Mouse (Mus musculus) liver (tissue): ENCODE data around the gene Csf2rb.
"Not testable (repeated sequence)": the region's sequence is repeated elsewhere in the genome, so short reads cannot be mapped to it uniquely, and the experiment has no call there.

Experiments used
- DNase-seq: peaks from one replicate; pipeline ENCODE4 v3.0.0-alpha.2; 2020; ENCODE audit warnings: mixed read lengths

The Csf2rb gene

DNA sequence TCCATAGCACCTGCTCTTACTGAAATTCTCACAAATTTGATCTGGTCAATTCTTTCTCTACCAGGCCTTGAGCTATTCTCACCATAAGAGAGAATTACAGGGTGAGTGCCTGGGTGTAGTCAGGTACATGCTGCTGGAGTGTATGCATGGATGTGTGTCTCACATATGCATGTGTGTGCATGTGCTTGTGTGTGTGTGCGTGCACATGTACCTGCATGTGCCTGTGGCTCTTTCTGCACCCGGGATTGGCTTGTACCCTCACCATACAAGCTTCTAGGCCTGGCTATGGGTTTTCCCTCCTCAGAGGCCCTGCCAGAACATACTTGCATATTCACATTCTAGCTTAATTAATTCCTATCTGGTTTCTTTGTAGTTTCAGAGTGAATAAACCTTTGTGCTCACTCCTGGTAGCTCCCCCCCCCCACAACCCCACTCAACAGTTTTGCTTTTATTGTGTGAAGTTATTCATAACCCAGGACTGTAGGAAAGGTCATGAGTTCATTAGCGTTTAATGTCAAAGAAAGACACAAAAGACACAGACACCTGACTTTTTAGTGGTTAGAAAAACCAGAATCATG lies 3.1 kb downstream of the Csf2rb start:
- DNase-seq = no peak

DNA sequence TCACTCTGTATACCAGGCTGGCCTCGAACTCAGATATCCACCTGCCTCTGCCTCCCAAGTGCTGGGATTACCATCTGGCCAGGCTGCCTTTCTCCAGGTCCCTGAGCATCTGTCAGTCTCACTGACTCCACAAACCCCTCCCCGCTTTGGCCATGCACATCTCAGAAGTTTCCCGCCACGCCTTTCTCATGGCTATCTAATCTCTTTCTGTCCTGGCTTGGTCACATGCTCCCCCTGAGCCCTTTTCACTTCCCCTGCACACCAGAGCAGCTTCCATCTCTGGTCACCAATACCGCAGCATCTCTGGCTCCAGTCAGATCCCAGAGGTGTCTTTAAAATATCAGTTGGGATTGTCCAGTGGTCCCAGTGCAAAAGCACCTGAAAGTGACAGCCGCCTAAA lies 4.4 kb downstream of the Csf2rb start:
- peak; percentile 26 for DNase-seq

DNA sequence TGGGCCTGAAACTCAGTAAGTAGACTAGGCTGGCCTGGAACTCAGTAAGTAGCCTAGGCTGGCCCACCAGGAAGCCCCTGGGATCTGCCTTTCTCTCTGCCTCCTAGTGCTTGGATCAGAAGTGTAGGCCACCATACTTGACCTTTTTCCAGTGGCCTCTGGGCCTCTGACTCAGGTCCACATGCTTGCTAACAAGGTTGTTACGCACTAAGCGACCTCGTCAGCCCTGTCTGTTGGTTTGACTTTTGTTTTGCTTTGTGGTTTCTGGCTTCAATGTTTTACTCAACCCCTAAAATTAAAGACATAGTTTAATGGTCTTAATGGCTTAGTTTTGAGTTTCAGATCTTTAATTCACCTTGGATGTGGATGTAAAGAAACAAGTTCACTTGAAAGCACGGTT lies 5.2 kb downstream of the Csf2rb start:
- no peak for DNase-seq

DNA sequence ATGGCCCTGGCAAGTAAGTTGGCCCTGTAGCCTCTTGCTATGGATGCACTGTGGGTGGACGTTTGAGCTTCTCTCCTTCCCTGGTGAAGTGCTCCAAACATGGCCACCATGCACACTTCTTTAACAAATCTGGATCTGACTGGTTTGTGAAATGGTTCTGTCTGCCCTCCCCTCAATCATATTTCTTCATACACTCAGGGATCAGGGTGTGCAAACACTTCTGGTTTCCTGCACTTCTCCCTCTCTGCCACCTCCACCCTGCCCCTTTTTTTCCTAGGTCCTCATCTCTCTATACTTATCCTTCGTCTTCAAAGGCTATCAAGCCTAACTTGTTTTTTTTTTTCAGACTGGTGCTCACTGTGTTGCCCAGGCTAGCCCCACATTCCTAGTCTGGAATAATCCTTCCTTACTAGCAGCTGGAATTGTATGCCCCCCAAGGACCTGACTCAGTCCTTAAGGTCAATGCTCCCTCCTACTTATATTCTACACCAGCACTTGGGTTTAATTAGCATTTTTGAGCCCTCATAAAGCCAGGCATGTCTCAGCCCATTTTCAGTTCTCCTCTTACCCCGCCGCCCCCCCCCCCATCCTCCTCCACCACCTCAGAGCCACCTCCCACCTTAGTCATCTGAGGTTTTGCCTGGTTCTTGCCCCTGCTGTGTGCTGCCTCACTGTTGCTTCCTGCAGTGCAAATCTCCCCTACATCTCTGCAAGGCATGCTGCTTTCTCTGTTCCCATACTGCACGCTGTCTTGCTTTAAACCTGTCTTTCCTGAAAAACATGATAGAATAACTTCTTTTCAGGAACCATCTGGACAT lies 6.2 kb downstream of the Csf2rb start:
- no peak for DNase-seq

DNA sequence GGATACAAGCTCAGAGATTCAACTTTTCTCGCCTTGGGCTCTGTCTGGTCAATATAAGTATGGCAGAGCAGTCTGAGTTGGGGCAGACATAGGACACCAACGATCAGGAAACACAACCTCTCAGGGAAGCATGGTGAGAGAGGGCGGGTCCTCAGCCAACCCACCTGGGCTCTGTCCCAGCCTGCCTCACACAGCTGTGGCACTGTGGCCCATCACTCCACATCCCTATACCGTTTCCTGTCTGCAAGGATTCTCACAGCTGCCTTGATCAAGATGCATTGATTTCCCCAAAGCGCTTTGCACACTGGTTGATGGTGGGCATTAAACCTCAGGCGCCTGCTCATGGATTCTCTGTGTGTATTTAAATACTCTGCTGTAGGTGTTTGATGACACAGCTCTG lies 7.4 kb downstream of the Csf2rb start:
- DNase-seq = no peak

DNA sequence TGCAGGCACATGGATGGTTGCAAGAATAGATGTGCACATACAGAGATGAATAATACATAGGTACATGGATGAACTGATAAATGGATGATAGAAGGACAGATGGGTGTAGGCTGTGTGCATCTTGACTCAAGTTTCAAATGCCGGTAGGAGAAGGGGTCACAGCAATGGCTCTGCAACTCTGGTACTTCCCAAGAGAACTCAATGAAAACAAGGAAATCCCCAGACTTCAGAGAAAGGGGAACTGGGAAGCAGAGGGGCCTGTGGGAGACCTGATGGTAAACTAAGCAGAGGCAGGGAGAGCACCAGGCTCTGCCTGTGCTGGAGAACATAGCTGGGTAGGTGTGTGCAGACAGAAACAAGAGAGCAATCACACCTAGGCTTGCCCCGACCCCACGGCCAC lies 8.8 kb downstream of the Csf2rb start:
- no peak for DNase-seq

DNA sequence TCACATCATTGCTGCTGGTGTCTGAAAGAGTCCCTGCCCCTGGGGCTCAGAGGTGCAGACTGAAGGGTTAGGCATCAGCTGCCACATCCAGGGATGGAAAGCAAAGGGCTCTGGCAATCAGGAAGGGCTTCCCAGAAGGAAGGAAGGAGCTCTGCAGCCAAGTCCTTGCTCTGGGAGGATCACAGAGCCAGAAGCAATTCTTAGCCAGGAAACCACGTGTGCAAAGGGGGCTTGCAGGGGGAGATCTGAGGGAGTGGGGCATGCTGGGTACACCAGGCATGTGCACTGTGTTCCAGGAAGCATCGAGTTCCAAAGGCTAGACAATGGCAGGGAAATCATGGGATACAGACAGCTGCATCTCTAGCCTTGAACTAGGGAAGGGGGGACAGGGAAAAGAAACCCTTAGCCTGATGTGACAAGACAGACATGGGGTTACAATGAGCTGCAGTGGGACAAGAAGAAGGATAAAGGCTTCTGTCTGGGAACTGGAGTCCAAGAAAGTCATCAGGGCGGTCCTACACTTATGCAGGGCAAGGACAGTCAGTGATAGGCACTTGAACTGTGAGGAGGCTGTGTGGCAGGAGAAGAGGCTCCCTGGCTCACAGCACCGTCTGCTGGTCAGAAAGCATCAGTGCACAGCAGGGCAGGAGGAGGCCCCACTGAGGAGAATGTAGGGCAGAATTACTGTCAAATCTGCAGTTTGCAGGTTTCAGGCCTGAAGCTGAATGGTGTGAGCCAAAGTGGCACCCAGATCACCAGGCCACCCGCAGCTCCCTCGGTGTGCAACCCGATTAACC lies 14.3 kb downstream of the Csf2rb start:
- DNase-seq = peak; percentile 56

DNA sequence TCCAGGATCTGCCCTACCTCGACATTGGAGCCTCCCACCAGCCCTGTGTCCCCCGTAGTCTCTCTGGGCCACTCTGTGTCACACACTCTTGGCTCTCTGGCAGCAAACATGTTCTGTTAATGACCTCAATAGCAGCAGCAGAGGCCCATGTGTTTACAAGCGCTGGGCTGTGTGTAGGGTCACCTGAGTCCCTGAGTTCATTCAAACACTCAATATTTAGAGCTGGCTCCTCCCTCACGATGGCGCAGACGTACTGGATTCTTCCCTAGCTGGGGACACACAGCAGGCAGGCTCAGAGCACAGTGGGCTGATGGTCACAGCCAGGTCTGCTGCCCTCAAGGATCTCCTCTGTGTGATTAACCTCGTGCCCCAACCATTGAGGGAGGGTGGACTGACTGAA lies 15.4 kb downstream of the Csf2rb start:
- not testable (repeated sequence) for DNase-seq

DNA sequence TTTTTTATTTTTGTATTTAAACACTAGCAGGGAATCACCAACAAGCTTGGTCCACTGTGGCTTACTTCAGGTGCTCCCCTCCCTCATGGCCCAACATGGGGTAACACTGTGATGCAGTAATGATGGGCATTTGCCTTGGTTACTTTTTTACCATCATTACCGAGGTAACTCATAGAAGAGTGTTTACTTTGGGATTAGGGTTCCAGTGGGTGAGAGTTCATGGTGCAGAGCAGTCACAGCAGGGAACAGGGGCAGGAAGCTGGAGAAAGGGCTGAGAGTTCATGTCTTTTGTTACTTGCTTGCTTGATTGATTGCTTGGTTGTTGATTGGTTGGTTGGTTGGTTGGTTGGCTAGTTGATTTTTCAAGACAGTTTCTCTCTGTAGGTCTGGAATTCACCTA lies 18.1 kb downstream of the Csf2rb start:
- no peak for DNase-seq

DNA sequence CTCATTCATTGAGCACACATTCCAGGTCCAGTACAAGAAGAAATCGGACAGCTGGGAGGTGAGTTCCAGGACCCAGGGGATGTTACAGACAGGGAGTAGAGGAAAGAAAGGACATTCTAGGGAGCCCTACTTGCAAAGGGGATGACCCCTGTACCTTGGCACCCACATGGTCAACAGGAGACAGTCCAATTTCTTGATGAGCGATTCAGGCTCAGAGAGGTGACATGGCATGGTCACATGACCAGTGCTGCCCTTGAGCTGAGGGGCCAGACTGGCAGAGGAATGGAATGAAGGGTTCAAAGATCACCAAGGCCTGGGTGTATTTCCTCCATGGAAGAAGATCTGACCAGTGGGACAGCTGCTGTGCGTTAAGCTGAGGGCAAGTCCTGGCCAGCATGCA lies 19.0 kb downstream of the Csf2rb start:
- DNase-seq = no peak

DNA sequence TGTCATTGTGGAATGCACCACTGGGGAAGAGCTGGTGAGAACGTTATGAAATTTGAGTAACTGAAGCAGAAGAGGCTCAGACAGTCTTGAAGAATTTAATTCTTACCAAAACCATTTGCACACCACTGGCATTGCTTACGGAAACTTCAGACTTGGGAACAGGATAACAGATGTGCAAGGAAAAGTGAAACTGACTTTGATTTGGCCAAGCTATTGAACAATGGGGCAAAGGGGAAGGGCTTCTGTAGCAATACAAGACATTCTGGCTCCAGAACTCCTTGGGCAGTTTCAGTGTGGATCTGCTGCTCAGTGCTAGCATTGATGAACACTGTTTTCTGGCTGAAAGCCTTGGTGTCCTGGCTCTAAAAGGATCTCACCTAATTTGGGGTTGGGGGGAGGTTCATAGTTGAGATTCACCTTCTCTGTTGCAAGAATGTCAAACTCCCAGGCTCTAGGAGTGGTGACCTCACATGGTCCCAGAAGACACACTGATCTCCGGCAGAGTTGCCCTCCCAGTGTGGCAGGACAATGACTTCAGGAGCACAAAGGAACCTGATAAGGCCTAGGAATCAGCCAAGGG lies 26.1 kb downstream of the Csf2rb start:
- DNase-seq = no peak

DNA sequence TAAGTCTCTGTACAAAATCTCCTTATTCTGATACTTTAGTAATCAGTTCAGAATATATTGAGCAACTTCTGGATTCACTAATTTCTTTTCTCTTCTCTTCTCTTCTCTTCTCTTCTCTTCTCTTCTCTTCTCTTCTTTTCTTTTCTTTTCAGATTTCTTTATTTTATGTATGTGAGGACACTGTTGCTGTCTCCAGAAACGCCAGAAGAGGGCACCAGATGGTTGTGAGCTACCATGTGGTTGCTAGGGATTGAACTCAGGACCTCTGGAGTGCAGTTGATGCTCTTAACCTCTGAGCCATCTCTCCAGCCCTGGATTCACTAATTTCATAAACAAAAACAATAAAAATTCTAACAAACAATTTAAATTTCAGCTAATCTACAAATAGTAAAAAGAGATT lies 29.4 kb downstream of the Csf2rb start:
- DNase-seq = peak; percentile 38

DNA sequence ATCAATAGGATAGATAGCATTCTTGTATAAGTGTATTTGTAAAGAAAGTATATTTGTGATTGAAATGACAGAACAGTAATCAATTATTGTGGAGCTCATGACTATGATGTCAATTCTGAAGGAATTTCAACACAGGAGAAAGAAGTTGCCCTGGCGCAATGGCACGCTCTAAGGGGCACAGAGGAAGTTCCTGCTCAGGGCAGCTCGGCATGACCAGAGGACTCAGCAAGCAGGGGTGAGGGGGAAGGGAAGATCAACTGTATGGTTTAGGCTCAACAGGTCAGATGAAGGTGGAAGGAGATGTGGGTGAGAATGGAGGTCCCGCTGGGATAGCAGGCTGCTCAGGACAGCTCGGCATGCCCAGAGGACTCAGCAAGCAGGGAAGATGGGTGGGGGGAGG lies 30.0 kb downstream of the Csf2rb start:
- no peak for DNase-seq

DNA sequence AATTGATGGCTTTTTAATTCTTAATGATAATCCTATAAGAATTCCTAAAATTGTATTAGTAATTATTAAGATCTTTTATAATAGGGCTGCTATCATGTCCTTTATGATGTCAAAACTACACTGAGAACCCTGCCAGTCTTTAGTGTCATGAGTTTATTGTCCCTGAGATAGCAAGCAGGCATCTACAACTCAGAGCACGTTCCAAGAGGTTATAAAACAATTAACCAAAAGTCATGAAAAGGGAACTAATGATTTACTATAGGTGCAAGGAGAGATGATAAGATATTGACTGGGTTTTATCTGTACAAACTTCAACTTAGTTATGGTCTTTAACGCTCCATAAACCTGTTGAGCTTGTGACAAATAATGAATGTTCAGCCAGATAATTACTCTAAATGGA lies 40.4 kb downstream of the Csf2rb start:
- no peak for DNase-seq

DNA sequence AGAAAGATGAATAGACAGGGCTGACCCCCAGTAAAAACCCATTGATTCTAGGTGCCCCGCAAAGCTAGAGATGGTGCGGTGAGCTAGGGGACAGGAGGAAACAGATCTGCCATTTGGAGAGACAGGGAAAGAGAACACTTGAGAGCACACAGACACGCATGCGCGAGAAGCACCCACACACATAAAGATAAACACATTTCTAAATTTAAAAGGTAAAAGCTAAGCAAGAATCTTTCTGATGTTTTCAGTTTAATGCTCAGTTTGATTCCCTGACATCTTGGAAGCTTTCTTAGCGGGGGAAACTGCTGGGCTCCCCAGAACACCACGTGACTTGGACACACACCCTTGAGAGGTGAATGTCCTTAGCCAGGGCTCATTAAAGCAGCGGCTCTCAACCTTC lies 41.3 kb downstream of the Csf2rb start:
- DNase-seq = no peak

DNA sequence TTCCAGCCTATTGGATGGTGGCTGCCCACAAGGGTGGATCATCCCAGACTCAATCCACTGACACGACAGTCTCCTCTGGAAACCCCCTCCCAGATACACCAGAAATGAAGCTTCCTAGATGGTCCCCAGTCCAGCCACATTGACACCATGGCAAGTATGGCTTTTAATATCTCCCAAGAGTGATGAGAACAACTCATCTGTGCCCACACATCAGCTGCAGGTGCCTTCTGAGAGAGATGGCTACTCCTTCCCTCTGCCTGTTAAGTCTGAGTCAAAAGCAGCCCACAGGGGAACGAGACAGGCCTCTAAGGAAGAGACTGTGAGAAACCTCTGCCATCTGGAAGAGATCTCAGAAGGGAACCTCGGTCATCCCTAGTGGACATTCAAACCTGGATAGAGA lies 42.3 kb downstream of the Csf2rb start:
- DNase-seq = no peak

DNA sequence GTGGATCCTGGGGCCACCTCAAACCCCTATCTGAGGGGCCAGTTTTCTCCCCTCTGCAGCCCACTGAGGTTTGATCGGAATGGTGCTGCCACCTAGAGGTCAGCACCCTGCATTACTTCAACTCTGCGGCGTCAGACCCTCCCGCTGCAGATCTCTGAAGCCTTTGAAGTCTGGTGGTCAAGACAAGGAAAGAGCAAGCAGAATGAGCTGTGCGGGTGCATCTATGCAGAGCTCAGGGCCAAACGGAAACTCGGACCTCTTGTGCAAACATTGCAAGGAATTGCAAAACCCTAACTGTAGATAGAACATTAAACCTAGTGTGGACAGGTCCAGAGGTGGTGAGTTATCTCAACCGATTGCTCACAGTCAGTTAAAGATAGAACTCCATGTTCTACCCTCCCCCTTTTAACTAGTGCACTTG lies 43.4 kb downstream of the Csf2rb start:
- DNase-seq = peak; percentile 61

DNA sequence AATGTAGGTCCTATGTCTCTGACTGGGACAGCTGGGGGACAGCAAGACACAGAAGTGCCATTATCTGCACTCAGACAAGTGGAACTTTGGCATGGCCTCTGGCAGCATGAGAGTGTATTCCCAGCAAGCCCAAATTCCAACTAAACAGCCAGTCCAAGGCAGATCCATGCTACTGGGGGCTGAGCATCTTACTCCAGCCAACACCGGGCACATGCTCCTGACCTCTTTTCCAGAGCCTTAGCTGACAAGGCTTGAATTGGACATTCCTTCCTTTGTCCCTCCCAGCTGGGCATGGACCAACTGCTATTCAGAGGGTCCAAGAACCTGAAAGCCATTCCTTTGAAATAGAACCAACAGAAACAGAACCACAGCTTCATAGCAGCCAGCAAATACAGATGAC lies 44.1 kb downstream of the Csf2rb start:
- no peak for DNase-seq

DNA sequence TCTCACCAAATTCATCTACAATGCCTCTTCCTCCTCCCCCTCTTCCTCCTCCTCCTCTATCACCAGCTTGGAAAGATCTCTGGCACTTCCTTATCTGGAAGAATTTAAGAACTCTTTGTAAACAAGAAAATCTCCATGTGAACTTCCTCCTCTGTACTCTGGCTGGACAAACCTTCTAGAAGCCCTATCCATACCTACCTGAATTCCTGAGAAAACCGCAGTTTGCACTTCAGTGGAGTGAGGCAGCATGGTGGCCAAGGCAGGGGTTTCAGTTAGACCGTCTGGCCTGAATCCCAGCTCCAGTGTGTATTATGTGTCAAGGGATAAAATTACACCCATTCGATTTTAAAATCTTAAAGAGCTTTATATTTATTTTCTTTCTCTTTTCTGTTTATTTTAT lies 47.2 kb downstream of the Csf2rb start:
- DNase-seq = no peak

DNA sequence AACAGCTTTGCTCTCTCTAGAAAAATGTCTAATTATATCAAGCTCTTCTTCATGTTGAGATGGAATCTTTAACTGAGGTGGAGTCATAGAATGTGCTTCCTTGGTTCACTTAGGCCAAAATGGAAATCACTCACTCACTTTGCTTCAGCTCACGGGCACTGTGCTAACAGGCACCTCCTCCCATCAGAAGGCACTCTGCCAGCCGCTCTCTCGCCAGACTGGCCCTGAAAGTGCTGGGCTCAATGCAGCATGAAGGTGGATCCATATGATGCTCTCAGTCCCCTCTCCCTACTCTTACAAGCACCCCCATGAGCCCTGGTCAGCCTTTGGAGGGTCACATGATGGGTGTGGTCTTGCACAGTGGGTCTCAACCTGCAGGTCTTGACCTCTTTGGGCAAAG lies 48.7 kb downstream of the Csf2rb start:
- DNase-seq = no peak

DNA sequence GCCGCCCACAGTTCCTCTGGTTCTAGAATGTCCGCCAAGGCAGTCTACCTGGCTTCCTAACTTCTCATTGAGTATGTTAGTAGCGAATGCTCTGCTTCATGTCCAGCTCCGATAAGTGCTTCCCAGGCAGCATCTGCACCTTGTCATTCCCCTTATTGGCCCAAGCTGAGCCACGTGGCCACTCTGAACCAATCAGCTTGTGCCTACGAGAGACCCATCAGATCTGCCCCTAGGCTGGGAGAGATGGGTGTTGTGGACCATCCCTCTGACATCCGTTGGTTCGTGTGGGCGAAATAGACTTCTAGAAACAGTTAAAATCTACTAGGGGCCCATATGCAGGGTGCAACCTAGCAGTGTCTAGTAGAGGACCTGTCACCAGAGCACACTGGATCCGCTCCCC lies 52.3 kb downstream of the Csf2rb start:
- DNase-seq = no peak

DNA sequence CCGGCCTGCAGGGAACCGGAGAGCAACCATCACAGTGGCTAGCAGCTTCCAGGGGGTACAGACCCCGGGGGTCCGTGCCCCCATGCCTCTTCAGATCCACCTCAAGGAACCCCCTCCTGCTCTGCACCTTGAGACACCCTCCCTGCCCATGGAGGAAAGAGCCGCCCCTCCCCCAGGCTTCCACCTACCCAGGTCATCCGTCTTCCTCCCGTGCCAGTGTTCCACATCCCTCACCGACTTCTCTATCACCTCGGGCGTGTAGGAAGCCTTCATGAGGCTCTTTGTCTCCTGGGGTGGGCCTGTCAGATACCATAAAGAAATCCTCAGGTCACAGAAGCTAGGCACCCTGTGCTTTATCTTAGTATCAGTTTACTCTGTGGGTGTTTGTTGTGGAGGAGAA lies 53.0 kb downstream of the Csf2rb start:
- no peak for DNase-seq

DNA sequence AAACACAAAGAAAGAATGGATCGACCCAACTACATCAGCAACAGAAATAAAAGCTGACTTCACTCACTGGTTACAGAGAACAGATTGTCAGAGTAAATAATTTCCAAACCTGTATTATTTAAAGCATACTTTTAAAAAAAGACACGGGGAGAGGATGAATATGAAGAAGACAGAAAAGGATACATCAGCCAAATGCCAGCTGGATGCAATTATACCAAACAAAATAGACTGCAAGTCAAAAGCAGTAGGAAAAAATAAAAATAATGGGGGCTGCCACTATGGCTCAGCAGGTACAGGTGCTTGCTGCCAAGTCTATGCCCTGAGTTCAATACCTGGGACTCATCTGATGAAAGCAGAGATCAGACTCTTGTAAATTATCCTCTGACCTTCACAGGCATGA lies 54.7 kb downstream of the Csf2rb start:
- no peak for DNase-seq

DNA sequence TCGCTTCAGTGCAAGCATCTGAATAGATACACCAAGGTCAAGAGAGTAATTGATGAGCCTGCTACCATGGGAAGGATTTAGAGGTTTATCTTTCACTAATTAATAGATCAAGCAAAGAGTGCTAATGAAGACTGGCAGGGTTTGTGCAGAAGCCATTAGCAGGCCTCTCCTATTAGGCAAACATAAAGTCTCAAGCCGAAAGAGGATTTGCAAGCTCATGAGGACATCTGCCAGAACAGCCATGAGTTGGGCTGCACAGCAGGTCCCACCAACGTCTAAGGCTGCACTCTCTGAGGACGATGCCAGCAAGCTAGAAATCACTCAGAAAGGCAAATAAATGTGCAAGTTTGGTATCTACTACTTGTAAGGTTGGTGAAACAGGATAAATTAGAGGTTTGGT lies 55.2 kb downstream of the Csf2rb start:
- DNase-seq = no peak
